Mouse (Mus musculus): ENCODE data around the gene Atp1a3. TPM values are rescaled to one million over a fixed set of nuclear protein-coding genes. Genes with fewer than 3 reads are reported as not detected.
"Not testable (repeated sequence)": the region's sequence is repeated elsewhere in the genome, so short reads cannot be mapped to it uniquely, and the experiment has no call there.

The Atp1a3 gene
- 11.5 and 14.6 TPM in 2 replicates for total RNA-seq (2015; ENCODE audit: low replicate concordance)
- total RNA-seq (2017; ENCODE audit: low replicate concordance) = 3.8 and 4.9 TPM in 2 replicates

GRCm38 (mm10) chr7:25005421-25006065, at the start of gene Atp1a3:
TSS of gene Atp1a3 (minus strand) at chr7:25005958.
- ATAC-seq (replicated peaks; ENCODE audit: low FRiP score, poor library complexity, severe bottlenecking) = no peak

DNA sequence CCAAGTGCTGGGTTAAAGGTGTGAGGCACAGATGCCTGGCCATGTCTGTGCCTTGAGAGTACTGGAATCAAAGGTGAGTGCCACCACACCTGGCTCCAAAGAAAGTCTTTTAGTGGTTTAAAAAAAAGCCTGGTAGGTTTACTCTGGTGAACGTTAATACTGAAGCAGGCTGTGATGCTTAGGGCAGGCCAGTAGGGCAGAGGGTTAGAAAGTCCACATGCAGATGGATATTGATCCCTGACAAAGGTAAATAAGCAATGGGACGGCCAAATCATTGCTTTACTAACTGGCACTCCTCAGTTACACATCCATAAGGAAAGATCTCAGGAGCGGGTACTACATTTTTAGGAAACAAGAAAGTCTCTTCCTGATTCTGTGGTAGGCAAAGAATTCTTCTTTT, 46.8 kb upstream of the Atp1a3 start:
- no peak for ATAC-seq (replicated peaks; ENCODE audit: low FRiP score, poor library complexity, severe bottlenecking)

GRCm38 (mm10) chr7:25049295-25049930, 43.7 kb upstream of the Atp1a3 start:
- no peak for ATAC-seq (replicated peaks; ENCODE audit: low FRiP score, poor library complexity, severe bottlenecking)

DNA sequence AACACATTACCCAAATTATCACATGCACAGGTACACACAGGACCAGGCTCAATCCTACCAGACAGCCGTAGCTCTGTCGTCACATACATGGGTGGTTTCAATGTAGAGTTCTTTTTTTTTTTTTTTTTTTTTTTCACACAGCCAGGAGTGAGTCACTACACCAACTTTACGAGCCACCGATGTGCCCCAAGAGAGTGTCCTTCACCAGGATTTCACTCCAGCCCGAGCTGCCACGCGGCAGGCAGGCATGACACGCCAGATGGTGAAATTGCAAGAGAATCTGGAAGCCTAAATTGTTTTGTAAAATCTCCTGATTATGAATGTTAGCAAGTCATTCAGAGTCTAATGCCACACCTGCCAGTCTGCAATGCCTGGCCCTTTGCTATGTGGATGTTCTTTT, 41.6 kb upstream of the Atp1a3 start:
- ATAC-seq (replicated peaks; ENCODE audit: low FRiP score, poor library complexity, severe bottlenecking) = no peak

DNA sequence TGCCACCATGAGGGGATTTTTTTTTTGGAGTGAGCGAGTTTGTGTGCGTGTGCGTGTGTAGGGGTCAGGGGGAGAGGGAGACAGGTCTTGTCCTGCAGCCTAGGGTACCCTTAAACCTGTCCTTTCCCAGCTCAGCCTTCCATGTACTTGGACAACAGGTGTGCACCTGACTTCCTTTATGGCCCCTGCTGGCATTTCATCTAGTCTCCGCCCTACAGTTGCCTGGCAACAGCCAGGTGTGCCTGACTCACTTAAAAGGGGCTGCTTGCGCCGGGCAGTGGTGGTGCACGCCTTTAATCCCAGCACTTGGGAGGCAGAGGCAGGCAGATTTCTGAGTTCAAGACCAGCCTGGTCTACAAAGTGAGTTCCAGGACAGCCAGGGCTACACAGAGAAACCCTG, 38.8 kb upstream of the Atp1a3 start:
- not testable (repeated sequence) for ATAC-seq (replicated peaks; ENCODE audit: low FRiP score, poor library complexity, severe bottlenecking)

GRCm38 (mm10) chr7:25041921-25042320, 36.2 kb upstream of the Atp1a3 start:
- ATAC-seq (replicated peaks; ENCODE audit: low FRiP score, poor library complexity, severe bottlenecking) = no peak

GRCm38 (mm10) chr7:25035916-25036315, 30.2 kb upstream of the Atp1a3 start:
- ATAC-seq (replicated peaks; ENCODE audit: low FRiP score, poor library complexity, severe bottlenecking) = peak; percentile 75

- no peak for ATAC-seq (replicated peaks; ENCODE audit: low FRiP score, poor library complexity, severe bottlenecking)
Observed at GRCm38 (mm10) chr7:25034796-25035195, 29.0 kb upstream of the Atp1a3 start.

DNA sequence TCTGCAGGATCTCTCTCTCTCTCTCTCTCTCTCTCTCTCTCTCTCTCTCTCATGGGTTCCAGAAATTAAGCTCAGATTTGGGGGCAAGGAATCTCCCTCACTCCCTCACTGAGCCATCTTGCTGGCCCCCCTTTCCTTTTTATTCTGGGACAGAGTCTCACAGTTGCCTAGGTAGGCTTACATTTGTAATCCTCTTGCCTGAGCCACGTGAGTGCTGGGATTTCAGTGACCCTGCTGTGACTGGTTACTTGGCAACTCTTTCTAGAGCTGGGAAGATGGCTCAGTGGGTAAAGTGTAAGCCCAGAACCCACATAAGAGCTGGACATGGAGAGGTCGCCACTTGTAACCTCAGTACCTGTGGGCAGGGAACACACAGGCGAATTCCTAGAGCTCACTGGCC, 25.8 kb upstream of the Atp1a3 start:
- no peak for ATAC-seq (replicated peaks; ENCODE audit: low FRiP score, poor library complexity, severe bottlenecking)

DNA sequence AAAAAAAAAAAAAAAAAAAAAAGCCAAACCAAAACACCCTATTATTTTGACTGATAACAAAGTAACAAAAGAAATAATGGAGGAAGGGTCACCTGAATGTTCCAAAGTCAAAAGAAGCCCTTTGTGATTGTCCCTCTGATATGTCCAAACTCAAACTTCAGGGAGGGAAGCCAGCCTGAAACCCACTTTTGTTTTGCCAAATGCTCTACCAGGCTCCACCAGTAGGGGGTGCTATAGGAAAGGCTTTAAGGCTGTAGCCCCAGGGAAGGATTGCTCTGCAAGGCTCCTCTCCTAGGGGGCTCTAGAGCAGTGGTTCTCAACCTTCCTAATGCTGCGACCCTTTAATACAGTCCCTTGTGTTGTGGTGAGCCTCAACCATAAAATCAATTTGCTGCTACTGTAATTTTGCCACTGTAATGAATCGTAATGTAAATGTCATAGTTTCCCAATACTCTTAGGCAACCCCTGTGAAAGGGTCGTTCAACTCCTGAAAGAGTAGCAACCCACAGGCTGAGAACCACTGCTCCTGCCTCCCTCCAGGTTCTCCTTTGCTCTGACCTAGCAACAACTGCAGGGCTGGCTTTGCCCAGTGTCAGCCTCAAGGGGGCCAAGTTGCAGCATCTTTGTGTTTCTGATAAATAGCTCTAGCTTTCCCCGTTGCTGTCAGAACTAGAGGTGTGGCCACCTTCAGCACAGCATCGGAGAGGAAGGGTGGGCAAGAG, 24.4 kb upstream of the Atp1a3 start:
- 0 out of 2 replicates have a peak, but pooled peaks have one; percentile 45 for ATAC-seq (replicated peaks; ENCODE audit: low FRiP score, poor library complexity, severe bottlenecking)

GRCm38 (mm10) chr7:25026452-25026851, 20.7 kb upstream of the Atp1a3 start:
- ATAC-seq (replicated peaks; ENCODE audit: low FRiP score, poor library complexity, severe bottlenecking) = no peak

GRCm38 (mm10) chr7:25025855-25026439, 20.2 kb upstream of the Atp1a3 start:
- no peak for ATAC-seq (replicated peaks; ENCODE audit: low FRiP score, poor library complexity, severe bottlenecking)

DNA sequence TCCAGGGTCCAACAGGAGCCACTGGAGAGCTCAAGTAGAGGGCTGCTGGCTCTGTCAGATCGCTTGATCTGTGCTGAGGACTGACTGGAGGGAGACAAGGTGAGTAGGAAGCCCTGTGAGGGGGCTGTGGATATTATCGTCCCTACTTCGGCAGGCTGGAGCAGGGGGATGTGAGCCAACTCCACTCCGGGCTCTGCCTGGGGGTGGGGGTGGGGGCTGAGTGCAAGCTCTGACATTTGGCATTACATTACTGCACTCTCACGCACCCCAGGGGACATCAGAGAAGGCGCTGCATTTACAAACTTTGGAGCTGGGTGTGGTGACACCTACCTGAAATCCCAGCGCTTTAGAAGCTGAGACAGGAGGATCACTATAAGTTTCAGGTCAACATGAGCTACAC, 5.8 kb upstream of the Atp1a3 start:
- ATAC-seq (replicated peaks; ENCODE audit: low FRiP score, poor library complexity, severe bottlenecking) = no peak

DNA sequence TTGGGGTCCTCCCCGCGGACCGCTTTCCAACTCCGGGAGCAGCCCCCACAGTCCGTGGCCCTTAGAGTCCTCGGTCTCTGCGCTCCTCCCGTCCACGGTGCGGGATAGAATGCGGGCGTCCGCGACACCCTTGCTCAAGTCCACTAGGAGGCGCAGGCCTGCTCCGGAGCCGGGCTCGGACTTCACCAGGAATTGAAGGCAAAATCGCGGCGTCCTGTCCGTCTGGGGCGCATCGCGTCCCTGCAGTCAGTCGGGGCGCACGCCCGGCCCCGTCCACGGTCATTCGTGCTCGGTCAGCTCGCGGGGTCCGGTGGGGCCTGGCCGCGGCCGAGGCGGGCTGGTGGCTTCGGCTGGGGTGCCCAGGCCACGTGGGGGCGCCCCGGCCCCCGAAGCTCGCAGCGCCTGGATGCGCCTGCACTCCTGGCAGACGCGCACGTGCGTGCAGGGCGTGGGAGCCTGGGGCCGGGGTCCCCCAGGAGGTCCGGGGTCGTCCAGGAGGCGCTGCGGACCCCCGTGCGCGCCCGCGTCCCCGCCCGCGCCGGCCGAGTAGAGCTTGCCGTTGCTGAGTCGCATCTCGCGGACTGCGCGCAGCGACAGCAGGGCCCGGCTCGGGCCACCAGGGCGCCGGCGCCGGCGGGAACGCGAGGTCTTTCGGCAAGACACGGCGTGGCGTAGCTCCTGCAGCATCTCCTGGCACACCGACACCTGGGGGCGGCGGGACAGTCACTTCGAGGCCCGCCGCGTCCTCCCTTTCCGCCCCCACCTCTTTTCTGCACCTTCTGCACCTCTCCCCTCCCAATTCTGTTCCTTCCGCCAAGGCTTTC, 4.5 kb upstream of the Atp1a3 start:
- ATAC-seq (replicated peaks; ENCODE audit: low FRiP score, poor library complexity, severe bottlenecking) = peak; percentile 41; the same call in 1 of the 2 replicates

DNA sequence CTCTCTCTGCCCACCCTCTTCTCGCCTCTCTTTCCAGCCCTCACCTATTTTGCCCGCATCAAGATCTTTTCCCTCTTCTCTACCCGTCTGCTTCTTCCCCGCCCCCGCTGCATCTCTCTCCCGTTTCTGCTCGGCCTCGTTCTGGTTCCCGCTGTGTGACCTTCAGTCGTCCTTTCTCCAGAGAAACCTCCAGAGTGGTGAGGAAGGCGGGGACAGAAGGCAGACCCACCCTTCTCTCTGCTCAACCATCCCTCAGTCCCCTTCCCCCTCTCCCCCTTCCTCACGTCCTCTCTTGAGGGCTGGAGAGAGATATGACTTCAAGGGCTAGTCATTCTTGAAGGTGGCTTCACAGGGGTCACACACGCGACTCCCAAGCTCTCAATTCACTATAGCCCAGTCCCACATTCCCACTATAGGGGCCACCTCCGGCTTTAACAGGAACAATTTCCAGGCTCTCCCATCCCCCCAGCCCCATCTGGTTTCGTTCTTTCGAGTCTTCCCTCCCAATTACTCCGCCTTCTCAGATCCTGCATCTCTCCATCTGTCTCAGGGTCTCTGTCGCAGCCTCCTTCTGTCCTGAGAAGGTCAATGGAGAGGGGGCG, 3.4 kb upstream of the Atp1a3 start:
- no peak for ATAC-seq (replicated peaks; ENCODE audit: low FRiP score, poor library complexity, severe bottlenecking)

DNA sequence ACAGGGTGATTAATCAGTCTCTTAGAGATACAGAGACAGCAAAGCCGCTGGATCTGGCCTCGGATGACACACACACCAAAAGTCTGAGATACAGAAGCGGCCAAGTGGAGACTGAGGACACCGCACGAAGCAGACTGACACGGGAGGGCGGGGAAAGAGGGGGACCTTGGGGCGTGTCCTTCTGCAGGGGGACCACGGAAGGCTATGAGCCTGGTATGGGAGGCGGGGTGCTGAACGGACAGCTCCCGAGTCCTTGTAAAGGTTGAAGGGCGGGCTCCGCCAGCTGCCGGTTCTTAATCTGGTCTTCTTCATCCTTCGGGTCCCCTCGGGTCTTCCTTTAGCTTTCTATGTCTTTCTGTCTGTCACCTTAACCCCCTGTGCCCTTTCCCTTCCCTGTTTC, 2.9 kb upstream of the Atp1a3 start:
- no peak for ATAC-seq (replicated peaks; ENCODE audit: low FRiP score, poor library complexity, severe bottlenecking)

GRCm38 (mm10) chr7:25007609-25008374, 2.0 kb upstream of the Atp1a3 start:
- ATAC-seq (replicated peaks; ENCODE audit: low FRiP score, poor library complexity, severe bottlenecking) = no peak

- ATAC-seq (replicated peaks; ENCODE audit: low FRiP score, poor library complexity, severe bottlenecking) = no peak
Observed at GRCm38 (mm10) chr7:25006586-25007364, 1.0 kb upstream of the Atp1a3 start.
